Mouse (Mus musculus): Measurements from ENCODE around the gene Zfp219.

Zfp219 gene

GRCm38 (mm10) chr14:52018248-52019050 lies 2.1 kb downstream of the Zfp219 start:
- DNase-seq (ENCODE audit: low spot score) = no peak

DNA sequence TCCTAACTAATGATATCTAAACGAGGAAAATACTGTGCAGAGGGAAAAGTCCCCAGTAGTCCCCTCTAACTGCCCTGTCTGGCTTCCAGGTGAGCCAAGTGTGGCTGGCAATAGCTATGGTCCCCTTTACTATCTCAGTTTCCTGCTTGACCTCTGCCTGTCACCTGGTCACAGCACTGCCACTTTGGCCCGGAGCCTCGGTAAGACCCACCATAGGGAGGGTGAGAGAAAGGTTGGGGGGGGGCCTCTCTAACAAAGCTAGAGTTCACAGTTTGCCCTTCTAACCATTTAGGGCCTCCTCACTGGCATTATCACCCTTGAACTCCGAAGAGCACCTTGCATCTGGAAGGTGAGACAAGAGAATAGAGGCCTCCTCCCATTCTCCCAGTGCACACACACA lies 2.9 kb downstream of the Zfp219 start:
- DNase-seq (ENCODE audit: low spot score) = no peak

DNA sequence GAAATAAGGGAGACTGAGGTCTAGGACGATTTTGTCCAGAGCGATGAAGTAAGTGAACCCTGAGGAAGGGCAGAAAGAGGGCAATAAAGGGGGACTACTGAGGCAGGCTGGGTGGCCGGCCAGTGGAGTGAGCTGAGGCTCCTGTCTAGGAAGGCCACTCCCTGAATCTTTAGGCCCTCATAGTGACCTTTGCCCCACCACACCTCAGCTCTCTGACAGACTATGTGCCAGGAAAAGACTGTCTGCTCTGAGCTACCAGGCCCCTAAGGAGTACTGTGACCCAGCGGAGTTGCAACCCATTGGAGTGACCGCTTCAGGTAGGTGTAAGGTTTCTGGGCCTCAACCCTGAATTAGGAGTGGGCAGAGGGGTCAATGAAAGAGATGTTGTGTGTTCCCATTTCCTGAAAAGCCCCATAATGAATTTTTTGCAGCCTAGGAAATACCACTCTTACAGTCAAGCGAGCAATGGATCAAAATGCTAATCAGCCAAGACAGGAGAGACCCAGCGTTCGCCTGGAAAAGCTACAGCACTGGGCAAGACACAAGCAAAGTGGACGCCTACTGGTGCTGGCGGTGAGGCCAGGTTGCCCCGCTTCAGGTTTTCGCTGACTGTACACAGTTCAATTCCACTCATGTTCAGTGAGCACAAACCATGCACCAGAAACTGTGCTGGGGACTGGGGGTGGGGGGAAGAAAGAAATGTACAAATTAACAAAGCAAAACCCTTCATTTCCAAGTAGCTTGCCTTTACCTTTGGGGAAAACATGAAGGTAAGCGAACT lies 3.7 kb downstream of the Zfp219 start:
- no peak for DNase-seq (ENCODE audit: low spot score)

DNA sequence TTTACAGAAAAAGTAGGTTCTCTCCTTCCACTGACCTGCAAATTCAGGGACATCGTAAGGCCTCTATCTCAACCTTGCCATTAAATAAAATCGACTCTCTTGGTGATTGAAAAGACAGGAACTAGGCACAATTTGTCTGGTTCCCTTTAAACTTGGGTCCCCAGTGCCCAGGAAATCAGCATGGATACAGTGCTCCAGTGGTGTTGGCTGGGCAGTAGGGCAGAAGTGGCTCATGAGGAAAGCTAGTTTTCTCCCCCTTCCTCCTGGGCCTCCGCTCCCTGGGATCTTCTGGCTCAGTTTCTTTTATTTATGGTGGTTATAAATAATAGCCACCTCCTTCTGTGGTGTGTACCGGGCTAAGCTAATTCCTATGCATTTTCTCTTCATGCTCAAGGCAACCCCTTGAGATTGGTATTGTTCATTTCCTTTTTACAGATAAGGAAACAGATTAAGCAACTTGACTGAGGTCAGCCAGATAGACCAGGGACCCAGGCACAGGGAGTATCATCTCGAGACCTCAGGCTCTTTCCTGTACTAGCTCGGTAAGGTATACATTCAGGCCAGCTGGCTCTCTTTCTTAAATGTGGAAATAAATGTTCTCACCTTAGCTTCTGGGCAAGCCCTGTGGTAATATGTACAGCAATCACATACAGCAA lies 5.0 kb downstream of the Zfp219 start, which contains the start of gene Tmem253:
Gene Tmem253, plus strand, starts transcription at position 214 of the 656 bp plus-strand sequence.
- no peak for DNase-seq (ENCODE audit: low spot score)

DNA sequence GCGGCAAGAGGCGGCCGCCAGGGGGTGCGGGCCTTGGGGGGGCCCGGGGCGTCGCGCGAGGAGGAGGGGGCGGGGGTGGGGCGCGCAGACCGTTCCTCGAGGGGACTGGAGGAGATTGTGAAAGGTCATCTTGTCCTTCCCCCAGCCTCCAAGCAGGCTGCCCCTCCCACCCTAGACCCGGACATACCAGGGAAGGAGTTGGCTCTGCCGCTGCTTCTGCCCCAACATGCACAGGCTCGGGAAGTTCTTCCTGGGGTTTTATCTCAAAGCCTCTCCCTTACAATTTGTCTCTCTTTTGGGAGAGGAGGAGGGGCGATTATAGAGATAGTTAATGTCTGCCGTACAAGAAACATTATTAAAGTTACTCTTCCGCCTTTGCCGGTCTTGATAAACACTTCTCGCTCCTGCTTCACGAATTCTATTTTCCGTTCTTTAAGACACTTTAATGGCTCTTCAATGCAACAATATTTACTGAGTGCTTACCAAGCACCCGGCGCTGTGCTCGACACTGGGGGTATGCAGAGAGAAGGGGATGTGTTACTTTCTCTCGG lies 5.7 kb downstream of the Zfp219 start:
- DNase-seq (ENCODE audit: low spot score) = peak; percentile 80

DNA sequence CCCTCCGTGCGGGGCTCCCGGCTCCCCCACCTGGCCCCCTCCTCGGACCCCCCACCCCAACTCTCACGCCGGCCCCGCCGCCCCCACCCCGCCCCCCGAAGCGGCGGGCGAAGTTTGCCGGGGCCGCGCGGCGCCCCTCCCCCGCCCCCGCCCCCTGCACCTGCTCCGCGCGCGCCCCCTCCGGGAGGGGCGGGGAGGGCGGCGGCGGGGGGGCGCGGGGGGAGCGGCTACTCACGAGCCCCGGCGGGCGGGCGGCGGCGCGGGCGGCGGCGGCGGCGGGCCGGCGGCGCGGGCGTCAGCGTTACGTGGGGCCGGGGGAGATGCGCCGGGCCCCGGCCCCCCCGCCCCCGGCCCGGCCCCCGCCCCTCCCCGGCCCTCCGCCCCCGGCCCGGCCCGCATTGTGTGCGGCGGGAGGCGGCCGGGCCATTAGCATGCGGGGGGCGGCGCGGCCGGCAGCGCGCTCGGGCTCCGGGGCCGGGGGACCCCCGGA lies 6.2 kb downstream of the Zfp219 start:
- no peak for DNase-seq (ENCODE audit: low spot score)

DNA sequence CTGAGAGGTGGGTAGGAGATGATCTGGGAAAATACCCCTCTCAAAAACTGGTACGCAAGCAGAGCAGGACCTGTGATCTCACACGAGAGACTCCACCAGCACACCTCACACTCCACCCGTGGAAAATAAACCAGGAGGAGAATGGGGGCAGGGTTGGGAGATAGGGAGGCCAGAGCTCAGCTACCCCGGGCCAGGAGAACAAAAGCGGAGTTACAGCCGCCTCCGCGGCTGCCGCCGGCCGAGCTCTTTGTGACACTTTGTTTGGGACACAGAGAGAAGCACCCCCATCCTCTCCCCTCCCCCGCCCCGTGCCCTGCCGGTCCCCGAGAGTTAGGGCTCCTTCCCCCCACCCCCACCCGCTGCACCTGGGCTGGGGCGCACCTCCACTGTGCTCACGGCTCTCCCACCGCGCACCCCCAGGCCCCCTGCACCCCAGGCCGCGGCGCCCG lies 6.7 kb downstream of the Zfp219 start:
- no peak for DNase-seq (ENCODE audit: low spot score)

- DNase-seq (ENCODE audit: low spot score) = no peak
Measured at GRCm38 (mm10) chr14:52013021-52013610, 7.4 kb downstream of the Zfp219 start.

- no peak for DNase-seq (ENCODE audit: low spot score)
Measured at GRCm38 (mm10) chr14:52012553-52012952, 8.0 kb downstream of the Zfp219 start.

DNA sequence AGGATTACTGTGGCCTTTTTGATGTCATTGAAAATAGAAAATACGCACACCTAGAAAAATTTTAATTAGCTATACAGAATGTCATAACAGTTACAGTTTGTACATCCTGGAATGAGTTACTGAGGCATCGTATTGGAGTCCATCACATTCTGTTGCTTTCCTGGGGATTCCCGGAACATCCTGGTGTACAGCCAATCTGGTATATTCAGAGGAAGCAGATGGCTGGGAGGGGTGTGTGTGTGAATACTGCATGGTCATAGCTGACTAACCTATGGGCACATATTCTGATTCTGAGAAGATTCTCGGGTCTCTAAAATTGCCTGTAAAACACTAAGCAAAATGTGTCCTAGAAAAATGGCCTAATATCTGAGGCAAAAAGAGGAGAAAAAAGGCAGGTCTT lies 8.4 kb downstream of the Zfp219 start:
- no peak for DNase-seq (ENCODE audit: low spot score)

GRCm38 (mm10) chr14:52011683-52012082 lies 8.8 kb downstream of the Zfp219 start:
- no peak for DNase-seq (ENCODE audit: low spot score)

GRCm38 (mm10) chr14:52010446-52011111 lies 10.0 kb downstream of the Zfp219 start:
- no peak for DNase-seq (ENCODE audit: low spot score)

DNA sequence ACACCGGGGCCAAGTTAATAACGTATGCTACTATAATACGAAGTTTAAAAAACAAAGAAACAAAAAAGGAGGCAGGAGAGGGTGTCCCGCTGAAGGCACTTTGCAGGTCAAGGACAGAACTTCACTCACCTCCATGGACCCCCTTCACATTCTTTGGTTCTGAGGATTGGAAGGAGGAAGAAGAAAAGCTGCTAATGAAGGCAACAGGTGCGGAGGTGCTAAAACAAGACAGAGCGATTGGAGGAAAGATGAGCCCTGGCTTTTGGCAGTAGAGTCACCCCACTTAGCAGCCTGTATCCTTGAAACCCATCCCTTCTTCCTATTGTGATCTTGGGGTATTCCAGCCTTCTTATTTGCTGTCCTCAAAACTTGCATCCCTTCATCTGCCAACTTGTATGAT lies 10.7 kb downstream of the Zfp219 start:
- DNase-seq (ENCODE audit: low spot score) = no peak

DNA sequence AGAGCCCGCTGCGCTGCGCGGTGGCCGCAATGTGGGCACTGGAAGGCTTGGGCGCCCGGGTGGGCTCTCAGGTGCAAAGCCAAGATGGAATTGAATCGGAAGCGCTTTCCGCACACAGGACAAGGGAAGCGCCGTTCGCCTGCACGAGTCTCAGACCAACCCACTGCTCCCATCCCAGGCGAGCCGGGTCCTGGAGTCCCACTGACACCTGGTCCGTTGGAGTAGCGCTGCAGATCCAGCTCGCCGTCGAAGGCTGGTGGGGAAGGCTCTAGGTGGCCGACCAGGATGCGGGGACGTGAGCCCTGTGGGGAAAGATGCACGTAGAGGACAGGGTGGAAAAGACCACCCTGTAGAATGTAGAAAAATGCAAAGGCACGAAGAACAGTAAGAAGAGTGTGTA lies 11.2 kb downstream of the Zfp219 start:
- no peak for DNase-seq (ENCODE audit: low spot score)

DNA sequence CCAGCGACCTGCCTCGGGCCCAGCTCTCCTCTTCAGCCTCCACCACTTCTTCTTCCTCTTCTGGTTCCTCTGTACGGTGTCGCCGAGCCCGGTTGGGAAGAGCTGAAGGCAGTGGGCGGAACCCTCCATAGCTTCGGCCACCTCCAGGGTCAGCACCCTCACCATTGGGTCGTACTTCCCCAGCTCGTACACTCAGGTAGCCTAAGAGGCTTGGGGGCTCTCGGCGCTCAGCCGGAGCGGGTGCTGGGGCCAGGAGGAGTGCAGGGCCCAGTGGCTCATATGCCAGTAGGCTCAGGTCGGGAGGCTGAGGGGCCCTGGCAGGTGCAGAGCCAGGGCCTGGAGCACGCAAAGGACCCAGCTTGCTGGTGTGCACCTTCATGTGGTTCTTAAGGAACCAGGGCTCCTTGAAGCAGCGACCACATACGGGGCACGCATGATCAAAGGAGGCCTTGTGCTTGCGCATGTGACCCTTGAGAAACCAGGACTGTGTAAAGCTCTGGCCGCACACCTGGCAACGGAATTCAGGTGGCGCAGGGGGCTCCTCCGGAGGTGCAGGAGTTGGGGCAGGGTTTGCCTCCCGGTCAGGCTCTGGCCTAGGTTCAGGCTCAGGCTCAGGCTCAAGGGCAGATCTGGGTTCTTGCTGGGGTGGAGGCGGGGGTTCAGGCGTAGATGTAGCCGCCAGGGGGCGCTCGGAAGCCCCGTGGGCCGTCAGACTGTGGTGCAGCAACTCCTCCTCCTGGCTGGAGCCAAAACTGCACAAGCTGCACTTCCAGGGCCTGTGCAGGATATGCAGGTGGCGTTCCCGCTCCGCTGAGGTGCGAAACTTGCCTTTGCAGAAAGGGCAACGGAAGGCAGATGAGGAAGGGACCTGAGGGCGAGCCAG lies 12.0 kb downstream of the Zfp219 start:
- peak; percentile 90 for DNase-seq (ENCODE audit: low spot score)

- no peak for DNase-seq (ENCODE audit: low spot score)
Measured at GRCm38 (mm10) chr14:52006771-52007170, 13.8 kb downstream of the Zfp219 start.

DNA sequence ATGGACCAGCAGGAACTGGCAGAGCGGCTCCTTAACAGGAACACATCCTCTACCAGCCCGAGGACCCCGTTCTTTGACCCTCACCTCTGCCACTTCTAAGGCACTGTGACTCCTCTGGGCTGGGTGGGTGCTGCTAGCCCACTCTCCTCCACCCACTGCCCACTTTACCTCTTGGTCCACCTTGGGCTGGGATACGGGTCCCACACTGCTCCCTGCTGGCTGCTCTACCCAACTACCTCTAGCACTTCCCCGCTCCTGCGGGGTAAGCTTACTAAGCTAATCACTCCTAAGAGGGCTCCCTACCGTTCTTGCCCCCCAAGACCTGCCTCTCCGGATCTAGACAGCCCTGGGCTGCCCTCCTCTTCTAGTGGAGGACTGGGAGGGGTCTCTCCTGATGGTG lies 14.3 kb downstream of the Zfp219 start:
- no peak for DNase-seq (ENCODE audit: low spot score)

DNA sequence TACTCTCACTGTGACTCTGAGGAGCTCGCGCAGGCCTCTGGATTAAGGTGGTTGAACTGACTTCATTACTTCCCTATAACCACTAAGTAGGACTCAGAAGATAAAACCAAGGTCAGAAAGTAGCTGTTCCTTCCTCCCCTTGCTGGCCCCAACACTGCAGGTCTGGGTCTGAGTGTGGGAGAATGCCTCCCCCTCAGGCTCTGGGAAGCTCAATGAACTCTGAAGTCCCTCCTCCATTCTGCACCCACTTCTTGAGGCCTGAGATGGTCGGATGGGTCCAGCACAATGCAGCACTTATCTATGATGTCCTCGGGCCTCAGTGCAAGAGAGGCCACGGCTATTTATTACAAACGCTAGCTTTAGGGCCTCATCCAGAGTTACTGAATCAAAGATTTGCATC lies 14.9 kb downstream of the Zfp219 start:
- no peak for DNase-seq (ENCODE audit: low spot score)

- no peak for DNase-seq (ENCODE audit: low spot score)
Measured at GRCm38 (mm10) chr14:52005141-52005540, 15.4 kb downstream of the Zfp219 start.

- no peak for DNase-seq (ENCODE audit: low spot score)
Measured at GRCm38 (mm10) chr14:52003981-52004495, 16.5 kb downstream of the Zfp219 start.

Measured in urinary bladder, postnatal 14 days (tissue).